Mouse (Mus musculus) MEL (cell line): ENCODE results near the gene Cacng2. TPM values are rescaled to one million over a fixed set of nuclear protein-coding genes. Genes with fewer than 3 reads are reported as not detected.

Source experiments
- DNase-seq: peaks from one replicate; pipeline ENCODE4 v3.0.0; 2011; ENCODE audit warnings: low read depth, low spot score
- H3K27ac ChIP-seq: 2 replicates; pipeline ENCODE4 v1.5.1; 2012; ENCODE audit warnings: low read depth, mild to moderate bottlenecking, control low read depth, low read length, moderate library complexity; ENCODE audit not compliant: control insufficient read depth
- H3K27me3 ChIP-seq, 2 experiments: fragments of 150-350 bp in 1 of 2; sonication (generic) in 1 of 2; 2 replicates each; pipeline ENCODE4 v1.6.1; 2012; ENCODE audit warnings: low read length in 2 of 2, mild to moderate bottlenecking in 2 of 2, improper control_type of control experiment in 1 of 2, moderate library complexity in 1 of 2; ENCODE audit not compliant: insufficient read depth in 2 of 2, control insufficient read depth in 1 of 2
- H3K36me3 ChIP-seq, 2 experiments: 2 replicates each; pipeline ENCODE4 v1.6.1; 2012 to 2014; ENCODE audit warnings: low read length in 2 of 2, improper control_type of control experiment in 1 of 2, inconsistent platforms in 1 of 2, mild to moderate bottlenecking in 1 of 2; ENCODE audit not compliant: insufficient read depth in 2 of 2, control insufficient read depth in 1 of 2
- H3K4me1 ChIP-seq, 2 experiments: fragments of 150-350 bp in 1 of 2; sonication (generic) in 1 of 2; 2 replicates each; pipeline ENCODE4 v1.6.1; 2012; ENCODE audit warnings: low read length in 2 of 2, improper control_type of control experiment in 1 of 2, mild to moderate bottlenecking in 1 of 2; ENCODE audit not compliant: insufficient read depth in 2 of 2, control insufficient read depth in 1 of 2
- H3K4me3 ChIP-seq, 2 experiments: fragments of 150-350 bp in 1 of 2; sonication (generic) in 1 of 2; 2 replicates each; pipeline ENCODE4 v1.5.1; 2012; ENCODE audit warnings: low read depth in 2 of 2, low read length in 2 of 2, mild to moderate bottlenecking in 2 of 2, moderate library complexity in 2 of 2, control low read depth in 1 of 2, improper control_type of control experiment in 1 of 2; ENCODE audit not compliant: control insufficient read depth in 1 of 2, insufficient read depth in 1 of 2
- H3K79me2 ChIP-seq: 2 replicates; pipeline ENCODE4 v1.6.1; 2012; ENCODE audit warnings: mild to moderate bottlenecking, low read length, moderate library complexity; ENCODE audit not compliant: control insufficient read depth, poor library complexity, insufficient read depth
- H3K9ac ChIP-seq: 2 replicates; pipeline ENCODE4 v1.6.1; 2012; ENCODE audit warnings: low read depth, mild to moderate bottlenecking, control low read depth, low read length, moderate library complexity; ENCODE audit not compliant: control insufficient read depth, poor library complexity, severe bottlenecking
- H3K9me3 ChIP-seq: fragments of 150-350 bp; sonication (generic); replicated peaks from 2 replicates; pipeline ENCODE4 v1.6.1; 2012; ENCODE audit warnings: mild to moderate bottlenecking, low read length, improper control_type of control experiment, moderate library complexity; ENCODE audit not compliant: insufficient read depth
- BHLHE40 ChIP-seq: IDR thresholded peaks from 2 replicates; pipeline ENCODE4 v1.6.1; 2012; ENCODE audit warnings: low read depth, mild to moderate bottlenecking, inconsistent platforms, low read length, improper control_type of control experiment, borderline replicate concordance
- CHD2 ChIP-seq: IDR thresholded peaks from 2 replicates; pipeline ENCODE4 v1.6.1; 2011; ENCODE audit warnings: low read length, improper control_type of control experiment
- CTCF ChIP-seq, 3 experiments: IDR thresholded peaks in 2 of 3; conservative IDR thresholded peaks in 1 of 3; 2 replicates each; pipeline ENCODE4 v1.5.1; 2011 to 2012; ENCODE audit warnings: low read length in 3 of 3, low read depth in 2 of 3, mild to moderate bottlenecking in 2 of 3, improper control_type of control experiment in 1 of 3, inconsistent platforms in 1 of 3, mixed read lengths in 1 of 3, moderate library complexity in 1 of 3; ENCODE audit not compliant: control insufficient read depth in 1 of 3, insufficient read depth in 1 of 3, poor library complexity in 1 of 3, severe bottlenecking in 1 of 3
- E2F4 ChIP-seq: IDR thresholded peaks from 2 replicates; pipeline ENCODE4 v1.6.1; 2011; ENCODE audit warnings: low read depth, low read length, improper control_type of control experiment, borderline replicate concordance
- ELF1 ChIP-seq: IDR thresholded peaks from 2 replicates; pipeline ENCODE4 v1.6.1; 2014; ENCODE audit warnings: low read depth, mild to moderate bottlenecking, inconsistent platforms, low read length, improper control_type of control experiment, moderate library complexity
- EP300 ChIP-seq, 2 experiments: IDR thresholded peaks; 2 replicates each; pipeline ENCODE4 v1.6.1; 2011; ENCODE audit warnings: improper control_type of control experiment in 2 of 2, low read length in 2 of 2, low read depth in 1 of 2, mild to moderate bottlenecking in 1 of 2
- ETS1 ChIP-seq: IDR thresholded peaks from 2 replicates; pipeline ENCODE4 v1.6.1; 2012; ENCODE audit warnings: low read depth, mild to moderate bottlenecking, inconsistent platforms, low read length, improper control_type of control experiment, moderate library complexity
- GABPA ChIP-seq: IDR thresholded peaks from 2 replicates; pipeline ENCODE4 v1.6.1; 2012; ENCODE audit warnings: low read depth, mild to moderate bottlenecking, inconsistent platforms, low read length, improper control_type of control experiment, moderate library complexity
- GATA1 ChIP-seq: IDR thresholded peaks from 2 replicates; pipeline ENCODE4 v1.6.1; 2011; ENCODE audit warnings: low read depth, low read length, improper control_type of control experiment
- HCFC1 ChIP-seq: IDR thresholded peaks from 2 replicates; pipeline ENCODE4 v1.6.1; 2012; ENCODE audit warnings: low read depth, mild to moderate bottlenecking, inconsistent platforms, low read length, improper control_type of control experiment, moderate library complexity
- JUND ChIP-seq: IDR thresholded peaks from 2 replicates; pipeline ENCODE4 v1.6.1; 2011; ENCODE audit warnings: low read depth, mild to moderate bottlenecking, improper control_type of control experiment, low read length
- KAT2A ChIP-seq: conservative IDR thresholded peaks from 2 replicates; pipeline ENCODE4 v1.6.1; 2012; ENCODE audit warnings: low read depth, low read length, improper control_type of control experiment, inconsistent platforms
- MAX ChIP-seq: IDR thresholded peaks from 2 replicates; pipeline ENCODE4 v1.6.1; 2011; ENCODE audit warnings: low read length, improper control_type of control experiment
- MAZ ChIP-seq: IDR thresholded peaks from 2 replicates; pipeline ENCODE4 v1.6.1; 2012; ENCODE audit warnings: low read depth, mild to moderate bottlenecking, inconsistent platforms, low read length, improper control_type of control experiment
- MEF2A ChIP-seq: IDR thresholded peaks from 2 replicates; pipeline ENCODE4 v1.6.1; 2014; ENCODE audit warnings: low read depth, mild to moderate bottlenecking, inconsistent platforms, low read length, improper control_type of control experiment; ENCODE audit not compliant: poor library complexity, insufficient replicate concordance, severe bottlenecking; ENCODE audit errors: extremely low read depth
- MXI1 ChIP-seq: IDR thresholded peaks from 2 replicates; pipeline ENCODE4 v1.6.1; 2011; ENCODE audit warnings: mild to moderate bottlenecking, low read depth, low read length, improper control_type of control experiment
- MYB ChIP-seq: IDR thresholded peaks from 2 replicates; pipeline ENCODE4 v1.6.1; 2011; ENCODE audit warnings: mild to moderate bottlenecking, low read depth, low read length, improper control_type of control experiment
- MYC ChIP-seq: IDR thresholded peaks from 2 replicates; pipeline ENCODE4 v1.6.1; 2011; ENCODE audit warnings: low read depth, mild to moderate bottlenecking, low read length, improper control_type of control experiment, moderate library complexity
- NELFE ChIP-seq: IDR thresholded peaks from 2 replicates; pipeline ENCODE4 v1.6.1; 2011; ENCODE audit warnings: low read depth, low read length, improper control_type of control experiment
- POLR2A ChIP-seq, 2 experiments: IDR thresholded peaks; 2 replicates each; pipeline ENCODE4 v1.6.1; 2011 to 2012; ENCODE audit warnings: low read length in 2 of 2, mild to moderate bottlenecking in 2 of 2, control low read depth in 1 of 2, improper control_type of control experiment in 1 of 2, low read depth in 1 of 2, moderate library complexity in 1 of 2; ENCODE audit not compliant: control insufficient read depth in 1 of 2, insufficient read depth in 1 of 2, poor library complexity in 1 of 2
- POLR2AphosphoS2 ChIP-seq: IDR thresholded peaks from 2 replicates; pipeline ENCODE4 v1.6.1; 2011; ENCODE audit warnings: low read length, improper control_type of control experiment
- POLR2AphosphoS5 ChIP-seq: IDR thresholded peaks from 2 replicates; pipeline ENCODE4 v1.6.1; 2012; ENCODE audit warnings: low read depth, borderline replicate concordance, mild to moderate bottlenecking, inconsistent platforms, low read length, moderate library complexity, mixed read lengths
- SMC3 ChIP-seq: IDR thresholded peaks from 2 replicates; pipeline ENCODE4 v1.6.1; 2011; ENCODE audit warnings: low read depth, low read length, improper control_type of control experiment
- TBP ChIP-seq: IDR thresholded peaks from 2 replicates; pipeline ENCODE4 v1.8.0; 2011; ENCODE audit warnings: low read depth, low read length, improper control_type of control experiment
- USF1 ChIP-seq: IDR thresholded peaks from 2 replicates; pipeline ENCODE4 v1.6.1; 2014; ENCODE audit warnings: low read depth, mild to moderate bottlenecking, inconsistent platforms, low read length, improper control_type of control experiment, moderate library complexity
- ZC3H11A ChIP-seq: IDR thresholded peaks from 2 replicates; pipeline ENCODE4 v1.6.1; 2012; ENCODE audit warnings: low read depth, mild to moderate bottlenecking, inconsistent platforms, low read length, improper control_type of control experiment
- ZKSCAN1 ChIP-seq: IDR thresholded peaks from 2 replicates; pipeline ENCODE4 v1.6.1; 2012; ENCODE audit warnings: low read depth, mild to moderate bottlenecking, inconsistent platforms, low read length, improper control_type of control experiment, moderate library complexity
- ZMIZ1 ChIP-seq: IDR thresholded peaks from 2 replicates; pipeline ENCODE4 v1.6.1; 2012; ENCODE audit warnings: low read depth, mild to moderate bottlenecking, inconsistent platforms, low read length, improper control_type of control experiment, moderate library complexity
- ZNF384 ChIP-seq: IDR thresholded peaks from 2 replicates; pipeline ENCODE4 v1.6.1; 2012; ENCODE audit warnings: low read depth, mild to moderate bottlenecking, inconsistent platforms, low read length, improper control_type of control experiment
- polyA plus RNA-seq, 2 experiments: library from polyadenylated mRNA; stranded (reverse) in 1 of 2; unstranded in 1 of 2; fragments of >175 nt in 1 of 2; fragments of >200 nt in 1 of 2; gene quantifications; 2 replicates each; pipeline versions ENCODE4 v1.2.1 to v1.2.4; 2012; ENCODE audit warnings: low replicate concordance in 2 of 2, low read depth in 1 of 2; ENCODE audit not compliant: insufficient read length in 2 of 2, insufficient read depth in 1 of 2, missing spikeins in 1 of 2
- total RNA-seq: library from RNA; depleted of rRNA; stranded (reverse); fragments of 300-350 nt; gene quantifications from 2 replicates; pipeline ENCODE4 v1.2.3, GENCODE M21; 2012

The Cacng2 gene
- total and polyA plus RNA-seq, 3 experiments = not detected

DNA sequence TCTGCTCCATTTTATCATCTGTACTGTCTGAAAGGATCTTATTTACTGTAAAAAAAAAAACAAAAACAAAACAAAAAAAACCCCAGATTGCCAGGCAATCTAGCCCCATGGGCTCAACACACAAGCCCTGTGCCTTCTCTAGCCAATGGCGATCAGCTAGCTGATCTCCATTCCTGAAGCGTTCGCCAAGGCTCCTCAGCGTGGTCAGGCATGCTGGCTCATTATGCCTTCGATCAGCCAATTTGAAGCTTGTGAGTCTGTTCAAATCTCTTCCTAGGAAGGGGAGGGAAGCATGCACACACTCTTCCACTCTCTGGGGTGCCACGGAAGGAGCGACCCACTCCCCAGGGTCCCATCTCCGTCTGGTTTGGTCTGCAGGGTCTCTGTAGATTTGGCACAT lies 37.5 kb upstream of the Cacng2 start:
- Histone ChIP-seq H3K9me3 (no peaks in the 10 kb centered on the region), H3K4me3 (no peak overlapping the region), H3K36me3 (no peaks in the 10 kb centered on the region), H3K27me3 (no peaks in the 10 kb centered on the region; a peak in 1 of 4 replicates), H3K79me2 (no peaks in the 10 kb centered on the region), H3K4me1 (no peaks in the 10 kb centered on the region), H3K9ac (no peak overlapping the region)
- DNase-seq = no peak
- TF ChIP-seq POLR2A (IDR thresholded peaks at IDR 0.05; ENCODE audit: control insufficient read depth in 1 of 2, insufficient read depth in 1 of 2, low read depth in 1 of 2, low read length in 2 of 2, poor library complexity in 1 of 2) = no peak
- no peak for TF ChIP-seq KAT2A
- no peak for TF ChIP-seq SMC3
- no peak for TF ChIP-seq MAZ
- TF ChIP-seq BHLHE40 = no peak
- no peak for TF ChIP-seq ETS1
- TF ChIP-seq GABPA = no peak
- no peak for TF ChIP-seq EP300 (IDR thresholded peaks at IDR 0.05; ENCODE audit: low read depth in 1 of 2, low read length in 2 of 2)
- no peak for TF ChIP-seq MYC
- TF ChIP-seq USF1 = no peak
- no peak for TF ChIP-seq ZNF384
- TF ChIP-seq MAX = no peak
- no peak for TF ChIP-seq ZMIZ1
- TF ChIP-seq HCFC1 = no peak
- no peak for TF ChIP-seq CTCF (IDR thresholded peaks at IDR 0.05 in 2 of 3, conservative IDR thresholded peaks at IDR 0.05 in 1 of 3; ENCODE audit: control insufficient read depth in 1 of 3, insufficient read depth in 1 of 3, low read depth in 2 of 3, low read length in 3 of 3, poor library complexity in 1 of 3, severe bottlenecking in 1 of 3)
- TF ChIP-seq, all 39 proteins: peak for 0
- no peak overlapping the region for H3K27ac ChIP-seq

- H3K79me2 ChIP-seq = no peaks in the 10 kb centered on the region
- H3K27me3 ChIP-seq = no peaks in the 10 kb centered on the region; a peak in 2 of 4 replicates
- H3K9me3 ChIP-seq = no peaks in the 10 kb centered on the region
- no peak overlapping the region for H3K9ac ChIP-seq
- H3K4me3 ChIP-seq = no peak overlapping the region
- TF ChIP-seq MAX (no peak), CHD2 (no peak), ZC3H11A (no peak), ZKSCAN1 (no peak), GATA1 (no peak), MYB (no peak), JUND (no peak), MEF2A (no peak), ELF1 (no peak), MXI1 (no peak), POLR2AphosphoS5 (no peak), E2F4 (no peak), MAZ (no peak), NELFE (no peak), KAT2A (no peak), TBP (no peak), POLR2AphosphoS2 (no peak)
- H3K27ac ChIP-seq = no peak overlapping the region
- DNase-seq = no peak
- H3K36me3 ChIP-seq = no peaks in the 10 kb centered on the region
- no peaks in the 10 kb centered on the region for H3K4me1 ChIP-seq
These were observed 35.6 kb upstream of the Cacng2 start for GRCm38 (mm10) chr15:78155421-78155820.
